Mouse (Mus musculus) hindbrain, postnatal 0 days (tissue): ENCODE data around the gene Ylpm1. TPM values are rescaled to one million over a fixed set of nuclear protein-coding genes. Genes with fewer than 3 reads are reported as not detected.

Experiments
- ATAC-seq: fragments of 200-750 bp; cut with Nextera tagmentation; 2 replicates; pipeline ENCODE4 v1.8.0; 2017; ENCODE audit warnings: mild to moderate bottlenecking, moderate TSS enrichment, moderate library complexity
- DNase-seq: peaks from one replicate; pipeline ENCODE4 v3.0.0-alpha.2; 2015; ENCODE audit warnings: low spot score
- H3K27ac ChIP-seq: fragments of 300-500 bp; sonication (generic); 2 replicates; pipeline ENCODE4 v1.5.1; 2014; ENCODE audit warnings: mild to moderate bottlenecking
- H3K27me3 ChIP-seq: fragments of 300-500 bp; sonication (generic); 2 replicates; pipeline ENCODE4 v1.6.1; 2014; ENCODE audit warnings: low read length, mixed read lengths; ENCODE audit not compliant: insufficient read depth
- H3K36me3 ChIP-seq: fragments of 300-500 bp; sonication (generic); 2 replicates; pipeline ENCODE4 v1.6.1; 2014; ENCODE audit warnings: low read length, mixed read lengths; ENCODE audit not compliant: insufficient read depth
- H3K4me1 ChIP-seq: fragments of 300-500 bp; sonication (generic); 2 replicates; pipeline ENCODE4 v1.6.1; 2014; ENCODE audit warnings: antibody characterized with exemption, low read length, mixed read lengths; ENCODE audit not compliant: insufficient read depth
- H3K4me2 ChIP-seq: fragments of 300-500 bp; sonication (generic); 2 replicates; pipeline ENCODE4 v1.6.1; 2014; ENCODE audit warnings: low read depth, mild to moderate bottlenecking, low read length, moderate library complexity, mixed read lengths
- H3K4me3 ChIP-seq: fragments of 300-500 bp; sonication (generic); 2 replicates; pipeline ENCODE4 v1.5.1; 2014; ENCODE audit warnings: low read length
- H3K9ac ChIP-seq: fragments of 300-500 bp; sonication (generic); replicated peaks from 2 replicates; pipeline ENCODE4 v1.6.1; 2014; ENCODE audit warnings: mild to moderate bottlenecking, low read length, moderate library complexity, mixed read lengths
- H3K9me3 ChIP-seq: fragments of 300-500 bp; sonication (generic); 2 replicates; pipeline ENCODE4 v1.6.1; 2016; ENCODE audit warnings: low read length, mixed read lengths
- CTCF ChIP-seq: IDR thresholded peaks from 2 replicates; pipeline ENCODE4 v1.5.1; 2016; ENCODE audit warnings: antibody characterized with exemption, control low read depth, low read depth
- WGBS: fragments of 180-500 bp; shearing (Covaris S2); extraction: QIAGEN DNeasy Blood & Tissue Kit; methylation state at CpG from one replicate; pipeline ENCODE4 v1.1.7; 2014; 5-methylcytosine and 5-hydroxymethylcytosine counted together
- polyA plus RNA-seq: library from polyadenylated mRNA; unstranded; fragments of >200 nt; fragmentation: Nextera tagmentation; extraction: Ambion mirVana; gene quantifications from 2 replicates; pipeline ENCODE4 v1.2.1, GENCODE M21; 2015
- total RNA-seq: library from RNA; depleted of rRNA; stranded (reverse); fragments of >200 nt; gene quantifications from 2 replicates; pipeline ENCODE4 v1.2.3, GENCODE M21; 2014; rRNA removed

Ylpm1 gene
- total and polyA plus RNA-seq, 2 experiments from 2014 or later = 23.5 to 35.8 TPM

DNA sequence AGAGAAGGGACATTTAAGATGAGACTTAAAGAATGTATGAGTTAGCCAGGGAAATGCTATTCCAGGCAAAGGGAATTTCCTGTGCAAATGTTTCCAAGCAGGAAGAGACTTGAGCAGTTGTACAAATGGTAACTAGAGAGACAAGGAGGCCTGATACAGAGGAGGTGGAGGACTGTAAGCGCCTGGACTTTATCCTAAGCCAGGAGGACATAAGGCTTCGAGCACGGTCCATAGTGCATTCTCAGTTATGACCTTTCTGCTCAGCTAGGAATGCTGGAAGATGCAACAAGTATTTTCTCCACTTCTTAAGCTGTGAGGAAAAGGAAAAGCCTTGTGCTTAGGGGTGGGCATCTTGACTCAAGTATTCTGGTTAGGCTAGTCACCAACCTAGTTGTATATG is 117.2 kb downstream of the Ylpm1 start:
- Histone ChIP-seq H3K4me1 (peaks cover 10% of the 10 kb centered on the region), H3K36me3 (peaks cover 7% of the 10 kb centered on the region), H3K27me3 (no peaks in the 10 kb centered on the region), H3K9ac (no peak overlapping the region), H3K4me3 (no peak overlapping the region), H3K27ac (no peak overlapping the region), H3K4me2 (no peak overlapping the region), H3K9me3 (no peaks in the 10 kb centered on the region)
- no peak for TF ChIP-seq CTCF
- no peak for DNase-seq
- no peak for ATAC-seq
- WGBS = 89% methylated on average over 3 of the region's 3 CpGs

DNA sequence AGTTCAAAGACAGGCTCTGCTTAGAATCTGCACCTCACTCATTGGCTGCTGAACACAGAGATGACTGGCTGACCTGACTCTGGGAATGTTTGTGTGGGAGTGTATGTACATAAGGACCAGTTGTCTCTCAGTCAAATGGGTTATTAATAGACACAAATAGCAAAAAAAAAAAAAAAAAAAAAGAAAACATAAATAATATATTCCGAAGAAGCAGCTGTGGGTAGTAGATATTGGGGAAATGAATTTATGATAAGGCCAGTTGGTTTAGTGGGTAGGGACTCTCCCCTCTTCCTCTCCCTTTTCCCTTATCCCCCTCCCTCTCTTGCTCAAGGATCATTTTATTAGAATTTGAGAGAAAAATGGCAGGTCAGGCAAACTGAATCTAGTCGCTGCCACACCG is 117.8 kb downstream of the Ylpm1 start:
- H3K27ac ChIP-seq = no peak overlapping the region
- DNase-seq (no peak), ATAC-seq (no peak)
- H3K9ac ChIP-seq = no peak overlapping the region
- H3K36me3 ChIP-seq = peaks cover 9% of the 10 kb centered on the region
- H3K9me3 ChIP-seq = no peaks in the 10 kb centered on the region
- no peak overlapping the region for H3K4me2 ChIP-seq
- peaks cover 10% of the 10 kb centered on the region for H3K4me1 ChIP-seq
- no peak overlapping the region for H3K4me3 ChIP-seq
- no peaks in the 10 kb centered on the region for H3K27me3 ChIP-seq
- no peak for TF ChIP-seq CTCF
- WGBS = 96% methylated on average over 3 of the region's 3 CpGs

DNA sequence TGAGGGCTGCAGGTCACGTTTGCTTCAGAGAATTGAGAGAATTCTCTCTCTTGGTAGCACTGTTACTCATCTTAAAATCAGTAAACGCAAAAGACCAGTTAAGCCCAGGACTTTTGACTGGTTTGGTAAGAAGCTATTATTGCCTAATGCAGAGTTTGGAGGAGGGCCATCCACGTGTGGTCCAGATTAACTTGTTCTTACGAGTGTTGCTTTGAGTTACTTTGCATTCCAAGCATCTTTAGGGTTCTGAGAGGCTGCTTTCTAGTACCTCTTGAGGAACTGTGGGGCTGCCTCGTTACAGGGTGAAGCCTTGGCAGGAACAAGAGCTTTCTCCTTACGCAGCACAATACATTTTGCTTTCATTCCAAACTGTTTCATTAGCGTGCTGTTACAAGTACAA is 119.6 kb downstream of the Ylpm1 start:
- no peak overlapping the region for H3K9ac ChIP-seq
- no peak for DNase-seq
- ATAC-seq = no peak
- WGBS = 79% methylated on average over 7 of the region's 7 CpGs
- H3K4me1 ChIP-seq = peaks cover 10% of the 10 kb centered on the region
- H3K9me3 ChIP-seq = no peaks in the 10 kb centered on the region
- H3K4me3 ChIP-seq = no peak overlapping the region
- no peak overlapping the region for H3K27ac ChIP-seq
- TF ChIP-seq CTCF = no peak
- no peaks in the 10 kb centered on the region for H3K27me3 ChIP-seq
- H3K4me2 ChIP-seq = no peak overlapping the region
- H3K36me3 ChIP-seq = peaks cover 15% of the 10 kb centered on the region

Other genes with a start within 250 kb of the Ylpm1 start
- gene Npc2, start 223.2 kb upstream of the Ylpm1 start, total RNA-seq = 39.2 and 39.5 TPM in 2 replicates
- 55.4 and 57.5 TPM in 2 replicates for gene Npc2, start 223.2 kb upstream of the Ylpm1 start, polyA plus RNA-seq
- gene Isca2, start 223.1 kb upstream of the Ylpm1 start, total RNA-seq = 61.1 and 102 TPM in 2 replicates
- gene Isca2, start 223.1 kb upstream of the Ylpm1 start, polyA plus RNA-seq = 133 and 138 TPM in 2 replicates
- gene Ltbp2, start 119.8 kb upstream of the Ylpm1 start, total RNA-seq = 0.43 and 2.9 TPM in 2 replicates
- gene Ltbp2, start 119.8 kb upstream of the Ylpm1 start, polyA plus RNA-seq = 0.08 and 0.21 TPM in 2 replicates
- 24.9 and 31.3 TPM in 2 replicates for gene Fcf1, start 25.4 kb upstream of the Ylpm1 start, total RNA-seq
- 69.7 and 78.5 TPM in 2 replicates for gene Fcf1, start 25.4 kb upstream of the Ylpm1 start, polyA plus RNA-seq
- 83.7 and 86.6 TPM in 2 replicates for gene Arel1, start 25.4 kb upstream of the Ylpm1 start, total RNA-seq
- 27.5 and 27.6 TPM in 2 replicates for gene Arel1, start 25.4 kb upstream of the Ylpm1 start, polyA plus RNA-seq
- gene Prox2, start 114.4 kb downstream of the Ylpm1 start, total RNA-seq = 0.68 and 0.79 TPM in 2 replicates
- gene Prox2, start 114.4 kb downstream of the Ylpm1 start, polyA plus RNA-seq = 1.4 and 2.0 TPM in 2 replicates
- 104 and 115 TPM in 2 replicates for gene Dlst, start 114.5 kb downstream of the Ylpm1 start, total RNA-seq
- gene Dlst, start 114.5 kb downstream of the Ylpm1 start, polyA plus RNA-seq = 104 and 108 TPM in 2 replicates
- gene Rps6kl1, start 154.9 kb downstream of the Ylpm1 start, total RNA-seq = 42.0 TPM in 2 replicates
- gene Rps6kl1, start 154.9 kb downstream of the Ylpm1 start, polyA plus RNA-seq = 29.3 and 30.8 TPM in 2 replicates
- gene Pgf, start 181.5 kb downstream of the Ylpm1 start, total RNA-seq = 2.9 and 5.0 TPM in 2 replicates
- gene Pgf, start 181.5 kb downstream of the Ylpm1 start, polyA plus RNA-seq = 10.0 TPM in 2 replicates
- gene Eif2b2, start 223.2 kb downstream of the Ylpm1 start, total RNA-seq = 38.9 and 91.0 TPM in 2 replicates
- 86.6 and 87.9 TPM in 2 replicates for gene Eif2b2, start 223.2 kb downstream of the Ylpm1 start, polyA plus RNA-seq